Mouse (Mus musculus): ENCODE data around the gene Gpr107.

Gpr107 gene

DNA sequence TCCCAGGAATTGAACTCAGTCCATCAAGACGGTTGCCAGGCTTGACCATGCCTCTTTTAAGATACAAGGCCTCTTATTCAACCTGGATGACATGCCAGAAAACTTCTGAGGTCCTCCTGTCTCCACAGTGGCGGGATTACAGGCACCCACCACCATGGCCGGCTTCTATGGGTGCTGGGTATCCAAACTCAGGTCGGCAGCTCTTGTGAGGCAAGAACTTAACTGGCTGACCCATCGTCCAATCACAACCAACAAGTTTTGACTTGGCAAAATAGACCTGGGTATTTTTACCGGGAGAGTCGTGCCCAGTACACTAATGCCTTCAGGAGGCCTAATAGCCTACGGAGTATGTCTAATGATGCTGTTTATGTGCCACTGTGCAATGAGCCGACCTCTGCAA is 26.1 kb upstream of the Gpr107 start:
- in situ Hi-C loops (cut with MboI, MseI), result no loop called here

- in situ Hi-C loops (cut with MboI, MseI), result no loop called here
Observed at GRCm38 (mm10) chr2:31127219-31127618, 24.9 kb upstream of the Gpr107 start.

- in situ Hi-C loops (cut with MboI, MseI), result no loop called here
Observed at GRCm38 (mm10) chr2:31127899-31128298, 24.2 kb upstream of the Gpr107 start.

DNA sequence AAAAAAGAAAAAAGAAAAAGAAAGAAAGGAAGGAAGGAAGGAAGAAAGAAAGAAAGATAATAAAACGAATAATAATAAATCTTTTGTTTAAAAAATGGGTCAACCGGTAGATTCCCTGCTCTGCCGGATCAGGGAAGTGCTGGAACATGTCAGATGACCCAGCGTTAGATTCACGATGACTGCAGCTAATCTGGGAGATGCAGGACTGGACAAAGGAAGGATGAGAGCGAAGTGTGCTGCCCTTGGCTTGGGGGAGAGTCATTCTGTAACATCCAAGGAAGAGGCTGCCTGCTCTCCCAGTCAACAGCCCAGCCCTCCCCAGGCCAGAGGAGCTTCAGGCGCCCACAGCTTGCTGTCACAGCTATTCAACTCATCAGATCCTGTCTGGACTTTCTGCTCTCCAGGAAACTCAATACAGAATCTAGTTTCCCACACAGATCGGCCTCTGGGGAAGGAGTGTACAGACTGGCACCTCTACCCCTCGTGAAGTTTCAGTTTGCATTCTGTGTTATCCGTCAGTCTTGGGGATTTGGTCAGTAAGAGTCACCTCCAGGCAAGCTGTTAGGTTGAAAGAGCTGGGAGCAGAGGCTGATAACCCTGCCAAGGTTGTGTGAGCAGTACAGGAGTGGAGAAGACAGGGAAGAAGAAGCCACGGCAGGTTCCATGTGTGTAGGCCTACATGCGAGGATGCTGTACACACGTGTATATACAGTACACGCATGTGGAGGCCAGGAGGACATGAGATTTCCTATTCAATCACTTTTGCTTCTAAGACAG is 22.2 kb upstream of the Gpr107 start:
- in situ Hi-C loops (cut with MboI, MseI), result no loop called here

- in situ Hi-C loops (cut with MboI, MseI), result no loop called here
Observed at GRCm38 (mm10) chr2:31130815-31131299, 21.3 kb upstream of the Gpr107 start.

DNA sequence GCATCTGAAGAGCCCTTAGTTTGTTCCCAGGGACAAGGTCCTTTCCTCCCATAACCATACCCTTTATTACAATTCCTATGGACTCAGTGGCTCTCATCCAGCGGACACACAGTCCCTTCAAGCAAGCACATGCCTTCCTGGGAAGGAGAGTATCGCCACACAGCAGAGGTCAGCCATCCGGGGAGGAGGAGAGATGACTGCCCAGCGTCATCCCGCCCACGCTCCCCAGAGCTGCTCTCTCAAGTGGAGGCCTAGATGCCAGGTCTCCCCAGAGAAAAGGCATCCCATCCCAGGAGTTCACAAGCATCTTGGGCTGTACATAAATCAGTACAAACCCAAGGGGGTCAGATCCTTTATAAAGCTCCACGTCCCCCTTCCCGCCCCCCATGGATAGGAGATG is 19.4 kb upstream of the Gpr107 start:
- in situ Hi-C loops (cut with MboI, MseI), result no loop called here

DNA sequence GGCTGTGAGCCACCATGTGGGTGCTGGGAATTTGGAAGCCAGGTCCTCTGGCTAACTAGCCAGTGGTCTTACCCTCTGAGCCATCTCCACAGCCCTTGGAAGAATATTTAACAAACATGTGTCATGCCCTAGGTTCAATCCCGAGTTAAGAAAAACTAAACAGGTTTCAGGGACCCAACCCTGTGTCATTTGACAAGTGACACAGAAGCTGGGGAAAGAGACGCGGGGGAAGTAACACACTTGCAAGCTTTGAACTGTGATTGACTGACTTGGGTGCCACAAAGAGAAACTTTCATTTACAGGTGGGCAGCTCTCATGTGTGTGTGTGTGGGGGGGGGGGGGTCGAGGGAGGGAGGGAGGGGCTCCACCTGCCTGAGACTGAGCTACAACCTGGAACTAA is 18.1 kb upstream of the Gpr107 start:
- in situ Hi-C loops (cut with MboI, MseI), result no loop called here

- in situ Hi-C loops (cut with MboI, MseI), result no loop called here
Observed at GRCm38 (mm10) chr2:31135512-31135931, 16.6 kb upstream of the Gpr107 start.

GRCm38 (mm10) chr2:31136338-31136737 is 15.8 kb upstream of the Gpr107 start:
- in situ Hi-C loops (cut with MboI, MseI), result no loop called here

- in situ Hi-C loops (cut with MboI, MseI), result no loop called here
Observed at GRCm38 (mm10) chr2:31137018-31137590, 15.0 kb upstream of the Gpr107 start.

GRCm38 (mm10) chr2:31139174-31139632 is 12.9 kb upstream of the Gpr107 start:
- in situ Hi-C loops (cut with MboI, MseI), result no loop called here

DNA sequence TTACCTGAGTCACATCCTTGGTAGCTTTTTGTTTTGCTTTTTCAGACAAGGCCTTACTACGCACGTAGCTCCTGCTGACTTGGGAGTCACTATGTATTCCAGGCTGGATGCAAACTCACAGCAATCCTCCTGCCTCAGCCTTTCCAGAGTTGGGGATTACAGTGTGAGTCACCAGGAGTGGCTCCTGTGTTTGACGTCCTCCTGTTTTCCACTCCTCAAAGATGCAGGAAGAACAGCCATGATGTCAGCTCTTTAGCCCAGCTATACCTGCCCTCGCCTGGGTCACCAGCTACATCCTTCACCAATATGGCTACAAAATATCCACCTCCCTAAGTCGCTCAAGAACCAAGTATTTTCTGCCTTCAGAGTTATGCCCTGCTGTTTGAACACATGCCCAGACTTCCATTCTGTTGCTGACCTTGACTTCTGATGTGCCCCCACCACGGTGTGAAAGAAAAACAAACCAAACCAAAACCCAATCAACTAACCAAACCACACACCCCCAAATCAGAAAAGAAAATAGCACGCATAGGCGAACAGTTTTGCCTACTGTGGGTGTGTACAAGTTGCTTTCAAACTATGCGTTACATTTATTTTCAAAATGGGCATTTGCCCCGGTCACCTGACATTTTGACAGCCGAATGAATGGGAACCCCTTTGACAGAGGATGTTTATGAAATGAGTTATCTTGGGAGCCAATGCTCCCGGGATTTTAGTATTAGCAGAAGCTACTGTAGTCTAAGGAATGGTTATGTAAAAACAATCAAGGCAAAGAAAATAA is 11.9 kb upstream of the Gpr107 start:
- in situ Hi-C loops (cut with MboI, MseI), result loop anchor here (10.0 kb wide), 1 partner anchor 995 kb away; no protein-coding TSS in a partner anchor

DNA sequence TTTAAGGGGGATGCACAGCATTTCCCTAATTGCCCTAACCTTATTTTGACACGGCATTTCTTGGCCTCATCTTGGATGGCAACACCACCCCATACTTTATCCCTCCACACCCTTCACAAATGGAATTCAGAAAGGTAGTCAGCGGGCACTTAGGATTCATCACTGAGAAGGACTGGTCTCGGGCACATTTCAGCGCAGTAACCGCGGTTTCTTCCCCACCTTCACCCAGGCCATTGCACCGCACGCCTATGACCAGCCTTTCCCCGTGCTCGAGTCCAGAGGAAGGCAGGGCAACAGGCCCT is 11.4 kb upstream of the Gpr107 start:
- in situ Hi-C loops (cut with MboI, MseI), result loop anchor here (10.0 kb wide), 1 partner anchor 994 kb away; no protein-coding TSS in a partner anchor

DNA sequence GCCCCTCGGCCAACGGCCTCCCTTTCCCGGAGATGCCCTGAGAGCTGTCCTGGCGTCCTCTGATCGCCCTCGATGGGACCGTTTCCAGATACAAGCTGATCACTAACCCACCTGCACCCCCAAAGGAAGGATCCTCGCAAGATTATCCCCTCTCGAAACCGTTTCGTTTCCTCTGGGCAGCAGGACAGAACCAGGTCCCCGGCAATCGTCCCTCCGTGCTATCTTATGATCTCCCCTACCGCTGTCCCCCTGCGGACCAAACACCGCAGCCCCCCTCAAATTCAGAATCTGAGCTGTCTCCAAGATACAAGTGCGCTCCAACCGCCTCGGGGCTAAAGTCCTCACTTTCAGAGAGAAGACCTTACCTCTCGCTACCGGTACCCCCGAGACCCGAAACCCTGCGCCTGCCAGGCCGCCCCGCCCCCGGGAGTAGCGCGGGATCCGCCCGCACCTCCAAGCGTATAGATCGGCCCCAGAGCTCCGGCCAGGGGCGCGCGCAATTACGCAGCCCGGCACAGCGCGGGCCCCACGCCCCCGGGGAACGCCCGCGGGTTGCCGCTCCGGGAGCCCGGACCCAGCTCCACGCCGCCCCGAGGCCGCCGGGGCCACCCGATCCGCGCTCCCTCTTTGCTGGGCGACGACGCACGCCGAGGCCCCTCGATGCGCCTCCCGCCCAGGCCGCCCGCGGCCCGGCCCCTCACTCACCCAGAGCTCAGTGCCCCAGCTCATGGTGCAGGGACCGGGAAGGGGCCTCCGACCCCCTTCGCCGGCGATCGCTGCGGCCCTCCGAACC is 10.8 kb upstream of the Gpr107 start:
- in situ Hi-C loops (cut with MboI, MseI), result loop anchor here (10.0 kb wide), 1 partner anchor 994 kb away; no protein-coding TSS in a partner anchor

DNA sequence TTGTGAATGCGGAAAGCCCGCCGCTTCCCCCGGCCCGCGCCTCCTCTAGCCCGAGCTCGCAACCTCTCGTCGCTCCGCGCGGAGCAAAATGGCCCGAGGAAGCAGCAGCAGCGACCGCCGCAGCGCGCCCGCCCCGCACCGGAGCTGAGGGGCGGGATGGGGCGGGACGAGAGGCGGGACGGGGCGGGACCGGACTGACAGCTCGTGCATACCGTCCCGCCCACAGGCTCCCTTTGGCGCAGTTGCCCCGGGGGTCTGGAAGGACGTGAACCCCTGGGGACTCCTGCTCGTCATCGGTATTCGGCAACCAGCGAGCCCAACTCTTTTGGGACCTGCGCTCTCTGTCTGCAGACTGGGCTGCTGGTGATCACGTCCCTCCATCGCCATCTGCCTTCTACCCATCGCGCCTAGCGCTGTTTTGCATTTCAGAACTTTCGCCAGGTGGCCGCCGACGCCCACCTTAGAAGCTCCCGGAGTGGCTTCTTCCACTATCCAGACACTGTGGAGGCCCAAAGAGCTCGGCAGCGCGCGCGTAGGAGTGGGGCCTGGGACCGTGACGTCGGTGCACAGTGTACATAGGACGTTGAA is 10.2 kb upstream of the Gpr107 start, which contains the start of gene Fnbp1:
Fnbp1 (minus strand) TSS at position 142 of the 588 bp plus-strand sequence.
- in situ Hi-C loops (cut with MboI, MseI), result loop anchor here (10.0 kb wide), 1 partner anchor 993 kb away; no protein-coding TSS in a partner anchor

- in situ Hi-C loops (cut with MboI, MseI), result loop anchor here (10.0 kb wide), 1 partner anchor 992 kb away; no protein-coding TSS in a partner anchor
Observed at GRCm38 (mm10) chr2:31142505-31142904, 9.6 kb upstream of the Gpr107 start.

GRCm38 (mm10) chr2:31143326-31143725 is 8.8 kb upstream of the Gpr107 start:
- in situ Hi-C loops (cut with MboI, MseI), result loop anchor here (10.0 kb wide), 1 partner anchor 991 kb away; no protein-coding TSS in a partner anchor

- in situ Hi-C loops (cut with MboI, MseI), result loop anchor here (10.0 kb wide), 1 partner anchor 991 kb away; no protein-coding TSS in a partner anchor
Observed at GRCm38 (mm10) chr2:31143768-31144695, 8.1 kb upstream of the Gpr107 start.

DNA sequence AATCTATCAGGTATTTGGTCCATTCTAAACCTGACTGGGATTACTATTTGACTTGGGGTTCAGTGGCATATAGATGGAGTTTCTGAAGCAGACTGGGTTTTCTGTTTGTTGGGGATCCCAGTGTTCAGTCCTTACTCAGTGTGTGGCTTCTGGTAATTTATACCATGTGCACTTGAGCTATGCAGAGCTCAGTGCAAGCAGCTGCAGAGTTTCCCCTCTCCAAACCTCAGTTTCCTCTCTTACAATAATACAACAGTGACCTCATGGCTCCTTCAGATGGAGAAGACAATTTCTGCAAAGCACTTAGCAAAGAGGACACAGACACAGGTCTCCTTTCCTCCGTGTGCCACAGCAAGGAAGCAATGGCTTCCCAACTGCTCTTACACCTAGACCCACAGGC is 7.2 kb upstream of the Gpr107 start:
- in situ Hi-C loops (cut with MboI, MseI), result loop anchor here (10.0 kb wide), 1 partner anchor 990 kb away; no protein-coding TSS in a partner anchor

All from regulatory T cell (primary cell).